Mouse (Mus musculus) testis, postnatal 14 days (tissue): ENCODE measurements around the gene Prkar1a.
A peak's percentile ranks its signal among the peaks of the same experiment; 100 is the strongest.
"Not testable (repeated sequence)": the region's sequence is repeated elsewhere in the genome, so short reads cannot be mapped to it uniquely, and the experiment has no call there.

ENCODE experiments used
- DNase-seq: peaks from one replicate; pipeline ENCODE4 v3.0.0; 2021; ENCODE audit warnings: low spot score

Gene Prkar1a

DNA sequence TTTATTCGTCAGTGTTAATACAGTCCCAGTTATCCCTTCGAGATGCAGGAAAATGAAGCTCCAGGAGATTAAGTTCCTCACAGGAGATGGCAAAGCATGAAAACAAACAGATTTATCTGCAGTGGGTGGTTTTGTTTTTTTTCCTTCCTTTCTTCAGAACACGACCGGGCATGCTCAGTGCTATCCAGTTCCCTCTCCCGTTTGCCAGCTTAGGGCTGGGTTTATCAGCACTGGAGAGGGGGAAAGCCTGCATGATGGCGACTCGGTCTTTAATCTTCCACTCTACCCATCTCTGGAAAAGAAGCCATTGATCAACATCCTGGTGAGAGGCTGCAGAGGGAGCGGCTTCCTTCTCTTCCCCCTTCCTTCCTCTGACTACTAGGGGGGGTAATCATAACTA is at the start of gene Prkar1a:
Gene Prkar1a, plus strand, starts transcription at position 200 of the 400 bp plus-strand sequence.
- DNase-seq, result no peak

DNA sequence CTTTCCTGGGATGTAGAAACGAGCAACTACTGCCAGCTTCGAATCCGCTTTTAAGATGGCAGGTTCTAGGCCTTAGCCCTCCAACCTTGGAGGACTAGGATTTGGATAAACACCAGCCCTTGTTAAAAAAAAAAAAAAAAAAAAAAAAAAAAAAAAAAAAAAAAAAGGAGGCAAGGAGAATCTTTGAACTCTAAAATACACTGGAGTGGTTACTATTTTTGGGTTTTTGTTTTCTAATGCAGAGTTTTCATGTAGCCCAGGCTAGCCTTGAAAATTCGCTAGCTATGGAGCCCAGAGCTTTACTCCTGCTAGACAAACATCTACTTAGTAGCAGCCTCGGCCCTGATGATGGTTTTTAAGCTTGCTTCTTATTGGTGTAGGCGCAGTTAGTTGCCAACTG is 41.6 kb upstream of the Prkar1a start:
- DNase-seq, result no peak

DNA sequence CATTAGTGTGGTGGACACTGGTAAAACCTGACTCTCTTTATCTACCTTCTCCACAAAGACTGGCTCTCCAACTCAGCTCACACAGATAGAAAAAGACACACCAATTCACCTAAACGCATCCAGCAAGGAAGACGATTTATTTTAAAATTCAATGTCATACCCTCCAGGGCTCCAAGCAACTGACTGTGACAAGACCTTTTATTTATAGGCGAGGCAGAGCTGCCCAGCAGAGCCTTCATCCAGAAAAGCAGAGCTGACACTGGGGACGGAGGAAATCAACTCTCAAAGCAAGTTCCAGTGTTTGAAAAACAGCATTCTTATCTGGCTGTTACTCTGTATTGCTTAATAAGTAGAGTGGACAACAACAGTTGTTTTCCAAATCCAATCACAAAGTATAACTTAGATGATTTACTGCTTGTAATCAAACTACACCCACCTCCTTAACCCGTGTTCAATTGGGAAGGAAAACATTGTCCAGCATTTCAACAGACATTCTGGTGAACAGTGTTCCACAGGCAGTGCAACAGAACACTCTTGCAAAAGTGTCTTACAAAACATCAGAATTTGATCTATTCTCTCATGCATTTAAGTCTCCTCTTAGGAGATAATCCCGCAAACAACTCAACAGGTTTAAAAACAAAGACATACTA is 40.1 kb upstream of the Prkar1a start:
- DNase-seq, result no peak

DNA sequence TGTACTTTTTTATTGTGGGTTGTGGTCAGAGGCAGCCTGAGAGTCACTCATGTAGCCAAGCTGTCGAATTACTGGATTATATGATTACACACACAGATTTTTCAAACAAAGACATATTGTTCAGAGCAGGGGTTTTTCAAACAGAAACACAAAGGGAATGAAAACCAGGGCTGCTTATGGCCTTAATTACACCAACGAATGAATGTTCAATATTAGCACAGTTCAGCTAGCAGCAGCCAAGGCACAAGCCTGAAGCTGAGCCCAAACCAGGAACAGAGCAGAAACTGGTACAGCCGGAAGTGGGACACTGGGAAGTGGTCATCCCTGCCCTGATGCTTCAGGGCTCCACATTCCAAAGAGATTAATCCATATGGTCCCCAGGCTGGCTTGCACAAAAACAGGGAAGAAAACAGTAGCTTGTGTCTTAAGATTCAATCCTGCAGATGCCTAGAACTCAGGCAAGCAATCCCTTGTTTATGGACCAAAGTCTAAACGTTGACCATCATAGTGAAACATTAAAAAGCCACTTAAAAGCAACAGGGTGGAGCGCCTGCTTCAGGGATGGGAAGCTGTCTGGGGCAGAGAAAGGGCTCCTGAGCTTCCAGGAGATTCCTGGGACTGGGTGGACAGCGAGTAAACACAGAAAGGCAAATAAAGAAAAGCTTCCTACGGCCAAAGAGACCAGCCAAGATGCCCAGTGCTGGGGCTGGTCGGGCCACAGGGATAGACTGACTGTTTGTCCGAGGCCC is 39.0 kb upstream of the Prkar1a start:
- no peak for DNase-seq

- no peak for DNase-seq
Observed at GRCm38 (mm10) chr11:109610795-109611302, 38.4 kb upstream of the Prkar1a start.

DNA sequence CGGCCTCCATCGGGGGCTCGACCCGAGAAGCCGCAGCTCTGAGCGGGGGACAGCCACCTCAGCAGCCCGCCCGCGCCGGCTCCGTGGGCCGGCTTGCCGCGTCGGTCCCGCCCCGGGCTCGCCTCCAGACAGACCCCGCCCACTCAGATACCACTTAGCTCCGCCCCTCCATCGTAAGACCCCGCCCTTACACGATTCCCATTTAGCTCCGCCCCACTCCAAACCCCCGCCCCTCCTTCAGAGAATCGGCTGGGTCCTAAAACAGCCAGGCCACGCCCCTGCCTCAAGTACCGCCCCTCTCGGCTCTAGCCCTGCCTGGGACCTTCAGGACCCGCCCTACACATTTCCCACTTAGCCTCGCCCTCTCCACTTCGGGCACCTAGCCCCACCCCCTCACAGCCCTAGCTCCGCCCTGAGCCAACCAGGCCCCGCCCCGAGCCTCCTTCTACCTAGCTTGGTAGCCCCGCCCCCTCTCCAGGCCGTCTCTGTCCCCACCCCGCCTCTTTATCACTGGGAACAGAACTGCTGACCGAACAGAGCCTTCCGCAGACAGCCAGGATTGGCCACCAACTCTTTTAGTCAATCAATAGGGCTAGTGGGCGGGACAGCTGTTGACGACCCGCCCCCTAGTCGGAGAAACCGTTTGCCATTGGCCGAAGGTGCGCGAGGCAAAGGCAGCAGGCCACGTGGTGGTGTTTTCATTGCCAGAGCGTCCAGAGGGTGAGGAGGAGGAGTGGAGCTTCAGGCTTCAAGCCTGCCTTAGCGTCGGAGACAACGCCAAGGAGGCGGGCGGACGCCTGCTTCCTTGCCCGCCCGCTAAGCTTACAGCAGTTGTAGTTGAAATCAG is 37.7 kb upstream of the Prkar1a start, which contains the start of gene Wipi1:
Gene Wipi1, minus strand, starts transcription at position 665 of the 847 bp plus-strand sequence.
- DNase-seq, result peak; percentile 98

DNA sequence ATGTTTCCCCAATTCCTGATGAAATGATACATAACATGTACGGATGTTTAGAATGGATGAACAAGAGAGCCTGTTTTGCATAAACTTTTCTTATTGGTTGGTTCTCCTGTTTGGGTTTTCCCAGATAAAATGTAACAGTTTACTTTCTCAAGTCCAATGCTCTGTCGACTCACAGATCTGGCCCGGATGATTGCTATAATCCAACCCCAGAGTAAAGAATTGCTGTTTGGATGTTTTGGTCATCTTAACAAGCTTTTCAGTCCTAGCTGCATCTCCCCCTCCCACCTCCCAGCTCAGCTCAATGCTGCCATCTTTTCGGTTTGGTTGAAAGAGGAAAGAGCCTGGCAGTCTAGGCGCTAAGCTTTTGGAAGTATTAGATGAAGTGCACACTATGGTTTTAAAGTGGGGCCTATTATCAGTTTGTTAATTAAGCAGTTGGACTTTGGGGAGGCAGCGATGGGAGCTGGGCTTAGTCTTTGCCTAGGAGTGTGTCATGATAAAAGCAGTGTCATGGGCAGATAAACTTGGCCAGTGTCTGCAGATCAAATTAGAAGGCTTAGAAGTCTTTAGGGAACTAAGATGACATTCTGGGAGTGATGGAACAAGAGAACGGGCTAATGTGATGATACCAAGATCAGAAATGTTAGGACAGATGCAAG is 36.2 kb upstream of the Prkar1a start:
- DNase-seq, result no peak

GRCm38 (mm10) chr11:109615286-109615685 is 33.9 kb upstream of the Prkar1a start:
- no peak for DNase-seq

DNA sequence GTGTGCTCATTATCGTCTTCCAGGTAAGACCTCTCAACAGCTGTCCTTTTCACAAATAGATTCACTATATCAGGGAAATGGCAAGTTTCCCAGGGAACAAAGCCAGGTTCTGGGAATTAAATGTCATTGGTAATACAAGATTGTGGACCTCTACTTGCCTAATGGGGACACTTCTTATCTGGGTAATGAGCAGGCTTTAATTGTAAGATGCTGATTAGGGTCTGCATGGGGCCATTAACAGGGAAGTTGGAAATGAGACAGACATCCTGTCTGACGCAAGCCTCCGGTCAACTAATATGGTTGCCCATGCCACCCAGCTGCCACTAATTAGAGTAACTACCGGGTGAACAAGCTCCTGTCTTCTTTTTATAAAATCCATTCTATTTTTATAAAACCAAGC is 32.9 kb upstream of the Prkar1a start:
- DNase-seq, result no peak

GRCm38 (mm10) chr11:109616766-109617165 is 32.4 kb upstream of the Prkar1a start:
- DNase-seq, result no peak

GRCm38 (mm10) chr11:109619055-109619454 is 30.1 kb upstream of the Prkar1a start:
- not testable (repeated sequence) for DNase-seq

DNA sequence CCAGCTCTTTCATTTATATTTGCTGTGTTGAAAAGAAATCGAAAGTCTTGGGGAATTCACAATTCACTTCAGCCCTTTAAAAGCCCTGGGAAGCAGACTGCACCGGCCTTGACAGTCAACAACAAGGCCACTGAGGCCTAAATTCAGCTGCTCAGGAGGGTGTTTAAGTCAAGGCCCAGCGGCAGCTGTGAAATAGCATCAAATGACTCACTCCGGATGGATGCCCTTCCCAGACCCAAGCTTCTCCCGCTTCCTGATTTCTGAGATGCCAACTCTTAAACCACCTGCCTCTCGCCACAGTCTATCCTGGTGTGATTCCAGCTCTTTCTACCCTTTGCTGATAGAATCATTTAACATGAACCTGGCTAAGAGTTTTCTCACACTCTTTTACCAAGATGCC is 28.8 kb upstream of the Prkar1a start:
- no peak for DNase-seq

DNA sequence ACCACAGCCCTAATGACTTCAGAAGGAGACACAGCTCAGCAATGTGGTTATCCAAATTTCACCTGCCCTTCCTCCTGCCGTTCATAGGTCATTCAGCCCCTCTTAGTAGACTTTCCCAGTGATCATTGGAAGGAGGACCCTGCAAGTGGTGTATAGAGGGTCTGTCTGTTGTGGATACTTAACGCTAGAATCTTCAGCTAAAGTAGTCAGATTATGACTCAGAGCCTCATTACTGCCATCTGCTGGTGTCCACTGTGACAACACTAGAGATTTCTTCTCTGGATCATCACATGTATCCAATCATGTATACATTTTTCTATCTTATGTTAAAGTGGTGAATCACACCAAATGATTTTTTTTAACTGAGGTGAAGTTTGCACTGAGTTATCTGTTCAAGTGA is 28.0 kb upstream of the Prkar1a start:
- no peak for DNase-seq

DNA sequence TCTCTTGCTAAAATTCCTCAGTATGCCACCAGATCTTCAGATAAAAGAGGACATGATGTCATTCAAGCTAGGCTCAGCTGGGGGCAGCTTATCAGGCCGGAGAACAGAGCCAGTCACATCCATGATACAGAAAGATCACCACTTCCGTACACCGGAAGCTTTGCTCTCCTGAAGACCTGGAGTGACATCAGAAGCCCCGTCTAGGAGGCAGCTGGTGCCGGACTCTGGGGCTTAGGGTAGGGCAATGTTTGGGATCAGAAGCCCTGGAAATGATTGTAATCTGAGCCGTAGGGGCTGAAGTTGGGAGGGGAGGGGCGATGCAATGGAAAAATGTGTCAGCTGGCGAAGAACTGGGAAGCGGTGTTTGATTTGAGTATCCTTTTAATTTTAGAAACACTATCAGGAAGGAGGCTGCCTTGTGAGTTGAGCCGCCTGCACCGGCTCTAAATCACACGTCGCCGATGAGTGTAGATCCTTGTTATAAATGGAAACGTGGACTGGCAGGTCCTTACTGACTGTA is 26.6 kb upstream of the Prkar1a start:
- no peak for DNase-seq

DNA sequence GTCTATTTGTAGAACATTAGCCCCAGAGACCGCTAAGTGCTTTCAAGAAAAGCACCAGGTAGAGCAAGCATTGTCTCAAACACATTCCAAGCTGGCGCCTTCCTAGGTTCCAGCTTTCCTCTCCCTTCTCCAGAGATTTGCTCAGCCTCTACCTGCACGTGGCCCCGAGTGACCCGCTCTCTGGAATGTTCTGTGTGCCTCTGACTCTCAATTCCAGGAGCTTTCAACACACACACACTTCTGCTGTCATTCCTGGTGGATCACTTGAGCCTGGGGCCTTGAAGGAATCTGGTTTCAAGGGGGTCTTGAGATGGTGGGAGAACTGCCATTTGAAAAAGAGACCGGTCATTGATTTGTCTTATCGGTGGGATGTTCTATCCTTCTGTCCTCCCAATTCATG is 26.0 kb upstream of the Prkar1a start:
- no peak for DNase-seq

GRCm38 (mm10) chr11:109627648-109628047 is 21.6 kb upstream of the Prkar1a start:
- no peak for DNase-seq

DNA sequence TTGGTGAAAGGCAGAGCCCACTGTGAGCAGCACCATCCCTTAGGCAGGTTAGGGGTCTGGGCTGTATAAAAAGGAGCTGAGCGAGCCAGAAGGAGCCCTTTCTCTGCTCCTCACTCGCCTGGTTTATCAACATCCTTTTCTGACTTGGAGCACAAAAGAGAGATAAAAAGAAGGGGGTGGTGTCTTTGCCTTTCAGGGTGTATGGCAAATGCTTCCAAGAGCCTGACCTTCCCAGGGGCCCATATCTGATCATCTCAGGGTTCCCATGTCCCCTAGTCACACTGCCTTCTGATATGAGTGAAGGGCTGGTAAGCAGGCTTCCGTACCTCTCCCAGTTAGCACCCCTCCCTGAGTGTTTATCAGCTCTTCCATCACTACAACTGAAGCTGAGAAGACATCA is 21.1 kb upstream of the Prkar1a start:
- no peak for DNase-seq

DNA sequence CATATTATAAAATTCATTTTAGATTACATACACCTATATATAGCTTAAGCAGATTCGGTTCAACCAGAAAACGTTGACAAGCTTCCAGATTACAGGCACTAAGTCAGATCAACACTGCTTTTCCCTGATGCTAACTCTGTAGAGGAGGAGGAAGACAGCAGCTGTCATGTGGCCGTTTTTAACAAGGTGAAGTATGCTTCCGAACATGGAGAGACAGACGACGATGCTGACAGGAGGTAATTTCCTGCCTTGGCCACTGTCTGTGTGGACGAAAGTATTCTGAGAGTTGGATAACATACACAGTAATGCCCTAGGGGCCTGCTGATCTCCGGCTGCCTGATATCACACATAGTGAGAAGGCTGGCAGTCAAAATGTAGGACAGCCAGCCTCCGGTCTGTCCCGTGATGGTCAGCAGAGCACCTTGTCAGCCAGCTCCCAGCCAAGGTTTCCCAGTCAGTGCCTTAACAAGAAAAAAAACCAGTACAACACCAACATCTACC is 20.1 kb upstream of the Prkar1a start:
- no peak for DNase-seq

DNA sequence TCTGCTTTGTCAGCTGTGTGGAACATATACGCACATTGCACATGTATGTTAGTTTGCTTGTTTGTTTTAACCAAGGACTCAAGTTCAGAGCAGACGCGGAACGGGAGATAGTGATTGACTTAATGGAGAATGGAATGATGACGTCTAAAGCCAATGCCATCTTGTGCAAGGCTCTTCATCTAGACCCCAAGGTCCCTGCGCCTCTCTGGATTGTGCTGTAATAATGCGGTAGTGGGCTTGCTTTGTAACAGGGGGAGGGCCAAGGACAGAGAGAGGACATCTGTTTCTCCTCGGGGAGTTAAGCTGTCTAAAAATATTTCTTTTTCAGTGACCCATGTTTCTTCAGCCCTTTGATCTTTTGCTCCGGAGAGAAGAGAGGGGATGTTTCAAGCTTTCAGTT is 14.3 kb upstream of the Prkar1a start:
- no peak for DNase-seq

- no peak for DNase-seq
Observed at GRCm38 (mm10) chr11:109635871-109636395, 13.3 kb upstream of the Prkar1a start.

DNA sequence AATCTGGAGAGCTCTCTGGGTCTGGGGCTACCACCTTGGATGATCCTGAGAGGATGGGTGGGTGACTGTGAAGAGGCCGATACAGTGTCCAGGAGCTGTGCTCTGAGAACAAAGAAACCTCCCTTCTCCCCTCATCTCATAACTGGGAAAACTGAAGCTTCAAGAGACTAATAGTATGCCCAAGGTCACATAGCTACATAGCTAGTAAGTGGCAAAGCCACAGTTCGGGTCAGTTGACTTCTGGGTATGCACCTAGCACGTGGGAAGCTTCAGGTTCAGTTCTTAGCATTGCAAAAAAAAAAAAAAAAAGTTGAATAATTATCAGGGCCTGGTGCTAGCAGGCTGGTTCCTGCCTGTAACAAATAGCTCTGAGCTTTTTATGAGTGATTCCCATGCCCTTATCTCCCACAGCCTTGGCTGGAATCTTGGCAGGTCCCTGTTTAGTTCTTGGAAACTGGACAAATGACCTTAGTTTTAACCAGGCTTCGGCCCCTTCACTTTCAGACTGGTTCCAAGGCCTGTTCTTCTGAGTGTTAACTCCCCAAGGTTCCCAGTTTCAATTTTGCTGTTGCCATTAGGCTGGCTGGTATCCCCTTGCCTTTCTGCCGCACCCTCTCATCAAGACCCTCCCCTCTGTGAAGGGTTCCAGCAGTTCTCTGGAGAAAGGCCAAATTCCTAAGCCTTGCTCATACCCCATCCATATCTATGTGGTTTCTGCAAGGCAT is 7.5 kb upstream of the Prkar1a start:
- peak; percentile 71 for DNase-seq
